Comparison of ENCODE assay signal across 16 mouse cellular contexts in genomic region chr8:34319719-34320118, GRCm38 (mm10).
A peak's percentile ranks its signal among the peaks of the same experiment; 100 is the strongest.
DNase-seq lines count a peak whose midpoint lies in the region; ATAC-seq lines count a peak whose summit lies in the region.
"Had no signal": no experiment of that assay in that cellular context is flagged by ENCODE, and none has a peak within 500 bp of the region (broad histone marks: within the 10 kb centered on the region; RNA-seq: fewer than 3 reads in every experiment).

No protein-coding gene starts in this region.

- ATAC-seq in forebrain, embryonic 11.5 days (replicated peaks; ENCODE audit: low FRiP score): peak; percentile 55
- ATAC-seq in forebrain, embryonic 15.5 days (replicated peaks): no peak; the same call in 1 of the 2 replicates
- no peak for ATAC-seq in hindbrain, embryonic 14.5 days (ENCODE audit: low FRiP score)
- ATAC-seq in midbrain, embryonic 13.5 days: peak; percentile 18

- intact Hi-C loops in gastrocnemius, postnatal 14 days (cut with DNase I; ENCODE audit: low total_unique reads): no loop called here

- peak overlapping the region; percentile 34; the same call in 1 of the 2 replicates for H3K27ac ChIP-seq in forebrain, embryonic 11.5 days (ENCODE audit: low read depth, low read length)
- peak overlapping the region; percentile 66 for H3K27ac ChIP-seq in forebrain, embryonic 15.5 days (replicated peaks)
- peak overlapping the region; percentile 84 for H3K27ac ChIP-seq in hindbrain, embryonic 14.5 days
- H3K27ac ChIP-seq in midbrain, embryonic 13.5 days: peak overlapping the region; percentile 83
- H3K27ac ChIP-seq: heart, embryonic 13.5 days; liver, embryonic 14.5 days; macrophage; stomach, embryonic 15.5 days had no signal

- no peaks in the 10 kb centered on the region for H3K9me3 ChIP-seq in forebrain, embryonic 11.5 days (ENCODE audit: control insufficient read depth, low read length)
- no peaks in the 10 kb centered on the region for H3K9me3 ChIP-seq in forebrain, embryonic 15.5 days
- H3K9me3 ChIP-seq in hindbrain, embryonic 14.5 days (ENCODE audit: control insufficient read depth, low read length): no peaks in the 10 kb centered on the region
- no peaks in the 10 kb centered on the region for H3K9me3 ChIP-seq in midbrain, embryonic 13.5 days
- H3K9me3 ChIP-seq: heart, embryonic 13.5 days; stomach, embryonic 15.5 days had no signal

- 77% methylated on average over 5 of the region's 5 CpGs for WGBS in forebrain, embryonic 11.5 days
- 75% methylated on average over 5 of the region's 5 CpGs for WGBS in forebrain, embryonic 15.5 days
- 47% methylated on average over 5 of the region's 5 CpGs for WGBS in hindbrain, embryonic 14.5 days
- 69% methylated on average over 5 of the region's 5 CpGs for WGBS in midbrain, embryonic 13.5 days

- H3K27me3 ChIP-seq in forebrain, embryonic 11.5 days (ENCODE audit: control insufficient read depth, insufficient read depth, low read length): no peaks in the 10 kb centered on the region
- H3K27me3 ChIP-seq in forebrain, embryonic 15.5 days: no peaks in the 10 kb centered on the region
- H3K27me3 ChIP-seq in hindbrain, embryonic 14.5 days (ENCODE audit: control insufficient read depth, insufficient read depth, low read length): no peaks in the 10 kb centered on the region
- H3K27me3 ChIP-seq in midbrain, embryonic 13.5 days: peaks cover 4% of the 10 kb centered on the region; the same call in 1 of the 2 replicates
- H3K27me3 ChIP-seq: stomach, embryonic 15.5 days had no signal

- H3K4me3 ChIP-seq in forebrain, embryonic 11.5 days (ENCODE audit: low read depth, low read length): no peak overlapping the region
- no peak overlapping the region for H3K4me3 ChIP-seq in forebrain, embryonic 15.5 days
- no peak overlapping the region for H3K4me3 ChIP-seq in hindbrain, embryonic 14.5 days (replicated peaks; ENCODE audit: low read length)
- no peak overlapping the region for H3K4me3 ChIP-seq in midbrain, embryonic 13.5 days (replicated peaks)
- H3K4me3 ChIP-seq: heart, embryonic 13.5 days; stomach, embryonic 15.5 days had no signal

- no peak overlapping the region for H3K9ac ChIP-seq in forebrain, embryonic 11.5 days (ENCODE audit: low read length)
- H3K9ac ChIP-seq in forebrain, embryonic 15.5 days (replicated peaks): no peak overlapping the region
- H3K9ac ChIP-seq in hindbrain, embryonic 14.5 days: no peak overlapping the region
- no peak overlapping the region for H3K9ac ChIP-seq in midbrain, embryonic 13.5 days (replicated peaks)
- H3K9ac ChIP-seq: heart, embryonic 13.5 days; liver, embryonic 14.5 days; stomach, embryonic 15.5 days had no signal

- DNase-seq in forebrain, embryonic 11.5 days (ENCODE audit: low spot score): no peak
- DNase-seq in hindbrain, embryonic 14.5 days (ENCODE audit: low spot score): no peak
- DNase-seq in frontal cortex, postnatal 36 days (ENCODE audit: low spot score in 2 of 2): no peak
- no peak for DNase-seq in retina, embryonic 14.5 days (ENCODE audit: low spot score)
- no peak for DNase-seq in gastrocnemius, postnatal 14 days
- DNase-seq in embryo, embryonic 10.5 days (ENCODE audit: low spot score): no peak
- DNase-seq: B cell, adult 2 months; heart, adult 11 months; thymus, adult 18-20 months; thymus, postnatal 4 days had no signal

- no peak overlapping the region; the same call in 1 of the 2 replicates for H3K4me2 ChIP-seq in forebrain, embryonic 11.5 days (ENCODE audit: low read depth, low read length, severe bottlenecking)
- H3K4me2 ChIP-seq in forebrain, embryonic 15.5 days (replicated peaks): peak overlapping the region; percentile 16
- H3K4me2 ChIP-seq in hindbrain, embryonic 14.5 days (replicated peaks): peak overlapping the region; percentile 3; the same call in 1 of the 2 replicates
- 0 out of 2 replicates have a peak overlapping the region, but pooled peaks have one; percentile 14 for H3K4me2 ChIP-seq in midbrain, embryonic 13.5 days (replicated peaks)
- H3K4me2 ChIP-seq: heart, embryonic 13.5 days; stomach, embryonic 15.5 days had no signal

- no peaks in the 10 kb centered on the region for H3K36me3 ChIP-seq in forebrain, embryonic 11.5 days (ENCODE audit: control insufficient read depth, insufficient read depth, low read length)
- H3K36me3 ChIP-seq in forebrain, embryonic 15.5 days: no peaks in the 10 kb centered on the region
- H3K36me3 ChIP-seq in hindbrain, embryonic 14.5 days (replicated peaks; ENCODE audit: control insufficient read depth, insufficient read depth): no peaks in the 10 kb centered on the region
- H3K36me3 ChIP-seq in midbrain, embryonic 13.5 days: no peaks in the 10 kb centered on the region
- H3K36me3 ChIP-seq: heart, embryonic 13.5 days; stomach, embryonic 15.5 days had no signal

- H3K4me1 ChIP-seq in forebrain, embryonic 11.5 days (replicated peaks; ENCODE audit: control insufficient read depth, insufficient read depth, low read length): peaks cover 13% of the 10 kb centered on the region; the same call in 1 of the 2 replicates
- H3K4me1 ChIP-seq in forebrain, embryonic 15.5 days: peaks cover 43% of the 10 kb centered on the region
- peaks cover 31% of the 10 kb centered on the region for H3K4me1 ChIP-seq in hindbrain, embryonic 14.5 days (replicated peaks; ENCODE audit: control insufficient read depth, insufficient read depth, low read length)
- peaks cover 33% of the 10 kb centered on the region for H3K4me1 ChIP-seq in midbrain, embryonic 13.5 days (replicated peaks)
- H3K4me1 ChIP-seq: heart, embryonic 13.5 days; stomach, embryonic 15.5 days had no signal

Comparison
In these comparisons a context has a peak if more than half of its experiments do, and no peak if none do; other contexts are left out.
1. ATAC-seq: peak in forebrain, embryonic 11.5 days (single experiment) and midbrain, embryonic 13.5 days (single experiment); none in forebrain, embryonic 15.5 days (single experiment) and hindbrain, embryonic 14.5 days (single experiment).
2. H3K27ac ChIP-seq: peak in every context shown above with its lines; median percentile 84 in hindbrain, embryonic 14.5 days; 83 in midbrain, embryonic 13.5 days; 66 in forebrain, embryonic 15.5 days; 34 in forebrain, embryonic 11.5 days.